Mouse (Mus musculus) liver, postnatal 0 days (tissue): ENCODE data around the gene Miox. TPM values are rescaled to one million over a fixed set of nuclear protein-coding genes. Genes with fewer than 3 reads are reported as not detected.

Experiments
- ATAC-seq: fragments of 200-750 bp; cut with Nextera tagmentation; 2 replicates; pipeline ENCODE4 v1.8.0; 2017; ENCODE audit warnings: mild to moderate bottlenecking, moderate library complexity
- DNase-seq: peaks from one replicate; pipeline ENCODE4 v3.0.0-alpha.2; 2016
- H3K27ac ChIP-seq: fragments of 300-500 bp; sonication (generic); 2 replicates; pipeline ENCODE4 v1.5.1; 2014; ENCODE audit warnings: antibody characterized with exemption, moderate library complexity, mild to moderate bottlenecking, low read depth
- H3K27me3 ChIP-seq: fragments of 300-500 bp; sonication (generic); 2 replicates; pipeline ENCODE4 v1.6.1; 2014; ENCODE audit warnings: low read length, control low read depth, mixed read lengths; ENCODE audit not compliant: insufficient read depth
- H3K36me3 ChIP-seq: fragments of 300-500 bp; sonication (generic); replicated peaks from 2 replicates; pipeline ENCODE4 v1.6.1; 2014; ENCODE audit warnings: mild to moderate bottlenecking, control low read depth, low read length, moderate library complexity, mixed read lengths; ENCODE audit not compliant: insufficient read depth
- H3K4me1 ChIP-seq: fragments of 300-500 bp; sonication (generic); 2 replicates; pipeline ENCODE4 v1.6.1; 2014; ENCODE audit warnings: antibody characterized with exemption, mild to moderate bottlenecking, control low read depth; ENCODE audit not compliant: insufficient read depth
- H3K4me2 ChIP-seq: fragments of 300-500 bp; sonication (generic); 2 replicates; pipeline ENCODE4 v1.6.1; 2014; ENCODE audit warnings: low read depth, mild to moderate bottlenecking, low read length, moderate library complexity, mixed read lengths
- H3K4me3 ChIP-seq: fragments of 300-500 bp; sonication (generic); 2 replicates; pipeline ENCODE4 v1.5.1; 2014; ENCODE audit warnings: low read depth, low read length
- H3K9ac ChIP-seq: fragments of 300-500 bp; sonication (generic); replicated peaks from 2 replicates; pipeline ENCODE4 v1.6.1; 2014; ENCODE audit warnings: mild to moderate bottlenecking, moderate library complexity
- H3K9me3 ChIP-seq: fragments of 300-500 bp; sonication (generic); 2 replicates; pipeline ENCODE4 v1.6.1; 2016; ENCODE audit warnings: mild to moderate bottlenecking, control low read depth, low read length, mixed read lengths
- CTCF ChIP-seq: sonication (generic); IDR thresholded peaks from 2 replicates; pipeline ENCODE4 v1.5.1; 2016; ENCODE audit warnings: antibody characterized with exemption, low read depth
- EP300 ChIP-seq: IDR thresholded peaks from 2 replicates; pipeline ENCODE4 v1.6.1; 2016; ENCODE audit warnings: antibody characterized with exemption, low read depth, mild to moderate bottlenecking
- WGBS: fragments of 180-500 bp; shearing (Covaris S2); extraction: QIAGEN DNeasy Blood & Tissue Kit; methylation state at CpG from one replicate; pipeline ENCODE4 v1.1.7; 2014; ENCODE audit not compliant: insufficient replicate concordance; 5-methylcytosine and 5-hydroxymethylcytosine counted together
- polyA plus RNA-seq: library from polyadenylated mRNA; unstranded; fragments of >200 nt; fragmentation: Nextera tagmentation; extraction: Ambion mirVana; gene quantifications from 2 replicates; pipeline ENCODE4 v1.2.1, GENCODE M21; 2015

Gene Miox
- polyA plus RNA-seq, 1 experiment from 2014 or later: 27.0 TPM

GRCm38 (mm10) chr15:89322670-89323522 lies 11.3 kb upstream of the Miox start, which contains the start of gene Adm2:
Gene Adm2 (plus strand): TSS chr15:89322720.
- H3K27me3 ChIP-seq: no peaks in the 10 kb centered on the region
- no peaks in the 10 kb centered on the region for H3K36me3 ChIP-seq
- H3K27ac ChIP-seq: no peak within 1 kb of the TSS
- peak within 1 kb of the TSS; percentile 46 for H3K4me3 ChIP-seq
- H3K9ac ChIP-seq: peak within 1 kb of the TSS; percentile 56
- 13% methylated on average over 26 of the region's 26 CpGs for WGBS
- peak; percentile 74 for ATAC-seq
- DNase-seq: peak; percentile 50
- H3K4me1 ChIP-seq: peaks cover 6% of the 10 kb centered on the region; the same call in 1 of the 2 replicates
- H3K4me2 ChIP-seq: peak within 1 kb of the TSS; percentile 55
- H3K9me3 ChIP-seq: no peaks in the 10 kb centered on the region
- TF ChIP-seq CTCF (no peak), EP300 (no peak)

- H3K27me3 ChIP-seq: no peaks in the 10 kb centered on the region
- ATAC-seq: 0 out of 2 replicates have a peak, but pooled peaks have one; percentile 16
- no peak overlapping the region for H3K27ac ChIP-seq
- 50% methylated on average over 4 of the region's 4 CpGs for WGBS
- H3K4me1 ChIP-seq: peaks cover 6% of the 10 kb centered on the region; the same call in 1 of the 2 replicates
- TF ChIP-seq CTCF: no peak
- no peak for TF ChIP-seq EP300
- H3K36me3 ChIP-seq: no peaks in the 10 kb centered on the region
- DNase-seq: peak; percentile 12
- H3K9me3 ChIP-seq: no peaks in the 10 kb centered on the region
- H3K9ac ChIP-seq: peak overlapping the region; percentile 56
- peak overlapping the region; percentile 46 for H3K4me3 ChIP-seq
- H3K4me2 ChIP-seq: peak overlapping the region; percentile 55
Observed at GRCm38 (mm10) chr15:89323656-89324055, 10.5 kb upstream of the Miox start.

- H3K27me3 ChIP-seq: no peaks in the 10 kb centered on the region
- no peak overlapping the region for H3K27ac ChIP-seq
- H3K36me3 ChIP-seq: no peaks in the 10 kb centered on the region
- TF ChIP-seq CTCF (no peak), EP300 (no peak)
- no peak overlapping the region for H3K4me3 ChIP-seq
- H3K9ac ChIP-seq: no peak overlapping the region
- DNase-seq (peak; percentile 9), ATAC-seq (no peak)
- WGBS: 58% methylated on average over 5 of the region's 5 CpGs
- H3K4me2 ChIP-seq: no peak overlapping the region
- no peaks in the 10 kb centered on the region for H3K9me3 ChIP-seq
- peaks cover 6% of the 10 kb centered on the region; the same call in 1 of the 2 replicates for H3K4me1 ChIP-seq
Observed at GRCm38 (mm10) chr15:89326441-89326840, 7.8 kb upstream of the Miox start.

GRCm38 (mm10) chr15:89334774-89335537 lies 758 bp downstream of the Miox start:
- WGBS: 63% methylated on average over 17 of the region's 17 CpGs
- ATAC-seq: peak; percentile 93

GRCm38 (mm10) chr15:89336422-89336821 lies 2.2 kb downstream of the Miox start:
- H3K36me3 ChIP-seq: no peaks in the 10 kb centered on the region
- 83% methylated on average over 14 of the region's 14 CpGs for WGBS
- DNase-seq (peak; percentile 11), ATAC-seq (no peak)
- TF ChIP-seq EP300 (no peak), CTCF (no peak)
- H3K27ac ChIP-seq: no peak overlapping the region
- no peaks in the 10 kb centered on the region; the same call in 1 of the 2 replicates for H3K4me1 ChIP-seq
- no peak overlapping the region for H3K9ac ChIP-seq
- H3K4me2 ChIP-seq: no peak overlapping the region
- no peaks in the 10 kb centered on the region for H3K9me3 ChIP-seq
- H3K4me3 ChIP-seq: no peak overlapping the region
- H3K27me3 ChIP-seq: no peaks in the 10 kb centered on the region

More at GRCm38 (mm10) chr15:89334774-89335537, 758 bp downstream of the Miox start:
- Histone ChIP-seq H3K27ac (peak overlapping the region; percentile 52), H3K4me2 (peak overlapping the region; percentile 47), H3K27me3 (no peaks in the 10 kb centered on the region), H3K4me1 (no peaks in the 10 kb centered on the region; the same call in 1 of the 2 replicates), H3K9me3 (no peaks in the 10 kb centered on the region), H3K36me3 (no peaks in the 10 kb centered on the region), H3K9ac (0 out of 2 replicates have a peak overlapping the region, but pooled peaks have one; percentile 30), H3K4me3 (no peak overlapping the region)
- no peak for TF ChIP-seq CTCF
- DNase-seq: peak; percentile 18

- Histone ChIP-seq H3K27me3 (no peaks in the 10 kb centered on the region), H3K4me3 (no peak overlapping the region), H3K4me1 (no peaks in the 10 kb centered on the region; the same call in 1 of the 2 replicates), H3K4me2 (no peak overlapping the region), H3K36me3 (no peaks in the 10 kb centered on the region), H3K9me3 (no peaks in the 10 kb centered on the region), H3K9ac (no peak overlapping the region), H3K27ac (no peak overlapping the region)
- DNase-seq (no peak), ATAC-seq (no peak)
- no peak for TF ChIP-seq EP300
- 44% methylated on average over 2 of the region's 2 CpGs for WGBS
Observed at GRCm38 (mm10) chr15:89339696-89340095, 5.5 kb downstream of the Miox start.
